Mouse (Mus musculus) lung, postnatal 0 days (tissue): Measurements from ENCODE around the gene Lgmn. TPM values are rescaled to one million over a fixed set of nuclear protein-coding genes. Genes with fewer than 3 reads are reported as not detected.

Experiments
- ATAC-seq: fragments of 200-750 bp; cut with Nextera tagmentation; 2 replicates; pipeline ENCODE4 v1.8.0; 2017; ENCODE audit warnings: moderate library complexity
- DNase-seq: peaks from one replicate; pipeline ENCODE4 v3.0.0-alpha.2; 2016; ENCODE audit warnings: low spot score
- H3K27ac ChIP-seq: fragments of 300-500 bp; sonication (generic); 2 replicates; pipeline ENCODE4 v1.5.1; 2014; ENCODE audit warnings: antibody characterized with exemption, mild to moderate bottlenecking, low read length, mixed read lengths
- H3K27me3 ChIP-seq: fragments of 300-500 bp; sonication (generic); replicated peaks from 2 replicates; pipeline ENCODE4 v1.6.1; 2014; ENCODE audit warnings: low read length, mixed read lengths; ENCODE audit not compliant: insufficient read depth
- H3K36me3 ChIP-seq: fragments of 300-500 bp; sonication (generic); 2 replicates; pipeline ENCODE4 v1.6.1; 2014; ENCODE audit warnings: low read length, mixed read lengths; ENCODE audit not compliant: insufficient read depth
- H3K4me1 ChIP-seq: fragments of 300-500 bp; sonication (generic); 2 replicates; pipeline ENCODE4 v1.6.1; 2014; ENCODE audit warnings: antibody characterized with exemption, low read depth, low read length, mixed read lengths; ENCODE audit not compliant: insufficient read depth
- H3K4me2 ChIP-seq: fragments of 300-500 bp; sonication (generic); replicated peaks from 2 replicates; pipeline ENCODE4 v1.6.1; 2014; ENCODE audit warnings: low read depth, mild to moderate bottlenecking, low read length, moderate library complexity, mixed read lengths
- H3K4me3 ChIP-seq: fragments of 300-500 bp; sonication (generic); 2 replicates; pipeline ENCODE4 v1.5.1; 2014; ENCODE audit warnings: low read depth, low read length
- H3K9ac ChIP-seq: fragments of 300-500 bp; sonication (generic); replicated peaks from 2 replicates; pipeline ENCODE4 v1.6.1; 2014; ENCODE audit warnings: low read depth, mild to moderate bottlenecking
- H3K9me3 ChIP-seq: fragments of 300-500 bp; sonication (generic); 2 replicates; pipeline ENCODE4 v1.6.1; 2016; ENCODE audit warnings: low read length, mixed read lengths
- CTCF ChIP-seq: IDR thresholded peaks from 2 replicates; pipeline ENCODE4 v1.5.1; 2016; ENCODE audit warnings: antibody characterized with exemption, mild to moderate bottlenecking
- EP300 ChIP-seq: IDR thresholded peaks from 2 replicates; pipeline ENCODE4 v1.6.1; 2016; ENCODE audit warnings: antibody characterized with exemption, mild to moderate bottlenecking, control low read depth
- WGBS: fragments of 180-500 bp; shearing (Covaris S2); extraction: QIAGEN DNeasy Blood & Tissue Kit; methylation state at CpG from one replicate; pipeline ENCODE4 v1.1.7; 2014; 5-methylcytosine and 5-hydroxymethylcytosine counted together
- polyA plus RNA-seq: library from polyadenylated mRNA; unstranded; fragments of >200 nt; fragmentation: Nextera tagmentation; extraction: Ambion mirVana; gene quantifications from 2 replicates; pipeline ENCODE4 v1.2.1, GENCODE M21; 2015

The Lgmn gene
- polyA plus RNA-seq, 1 experiment from 2014 or later, result 198 TPM

- TF ChIP-seq CTCF (no peak), EP300 (no peak)
- 87% methylated on average over 6 of the region's 6 CpGs for WGBS
- ATAC-seq, result no peak
Measured at GRCm38 (mm10) chr12:102414686-102415085, 24.9 kb downstream of the Lgmn start.

DNA sequence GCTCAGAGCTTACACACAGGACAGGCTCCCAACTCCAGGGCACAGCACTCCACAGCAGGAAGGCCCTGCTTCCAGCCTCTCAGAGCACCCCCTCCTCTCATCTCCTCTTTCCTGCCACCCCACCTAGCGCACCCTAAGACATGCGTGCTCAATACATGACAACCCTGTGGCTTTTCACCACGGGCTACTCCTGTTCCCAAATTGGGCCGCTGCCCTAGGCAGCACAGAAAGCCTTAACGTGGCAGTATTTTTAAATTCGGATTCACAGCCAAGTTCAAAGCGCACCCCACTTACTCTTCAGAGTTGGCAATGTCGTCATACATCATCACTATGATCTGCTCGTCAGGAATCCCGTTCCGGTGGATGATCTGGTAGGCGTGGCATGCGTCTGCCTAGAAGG, 26.4 kb downstream of the Lgmn start:
- no peaks in the 10 kb centered on the region for H3K9me3 ChIP-seq
- no peak overlapping the region for H3K27ac ChIP-seq
- DNase-seq (no peak), ATAC-seq (no peak)
- H3K27me3 ChIP-seq, result no peaks in the 10 kb centered on the region
- H3K4me3 ChIP-seq, result no peak overlapping the region
- H3K4me2 ChIP-seq, result no peak overlapping the region
- TF ChIP-seq CTCF (no peak), EP300 (no peak)
- H3K36me3 ChIP-seq, result no peaks in the 10 kb centered on the region
- 90% methylated on average over 13 of the region's 13 CpGs for WGBS
- H3K4me1 ChIP-seq, result no peaks in the 10 kb centered on the region
- no peak overlapping the region for H3K9ac ChIP-seq

More at GRCm38 (mm10) chr12:102414686-102415085, 24.9 kb downstream of the Lgmn start:
- Histone ChIP-seq H3K36me3 (no peaks in the 10 kb centered on the region), H3K9me3 (no peaks in the 10 kb centered on the region), H3K4me2 (no peak overlapping the region), H3K27me3 (no peaks in the 10 kb centered on the region), H3K27ac (no peak overlapping the region), H3K4me1 (peaks cover 2% of the 10 kb centered on the region; the same call in 1 of the 2 replicates), H3K4me3 (no peak overlapping the region), H3K9ac (no peak overlapping the region)
- no peak for DNase-seq

- Histone ChIP-seq H3K27me3 (no peaks in the 10 kb centered on the region), H3K27ac (no peak overlapping the region), H3K4me3 (no peak overlapping the region), H3K4me2 (no peak overlapping the region), H3K4me1 (peaks cover 4% of the 10 kb centered on the region; the same call in 1 of the 2 replicates), H3K9ac (no peak overlapping the region), H3K9me3 (no peaks in the 10 kb centered on the region), H3K36me3 (0 out of 2 replicates have a peak, but pooled peaks cover 21% of the 10 kb centered on the region)
- DNase-seq (no peak), ATAC-seq (no peak)
- TF ChIP-seq CTCF, result no peak
- TF ChIP-seq EP300, result no peak
- 71% methylated on average over 4 of the region's 4 CpGs for WGBS
Measured at GRCm38 (mm10) chr12:102398588-102398987, 41.0 kb downstream of the Lgmn start.

- Histone ChIP-seq H3K27ac (0 out of 2 replicates have a peak overlapping the region, but pooled peaks have one; percentile 23), H3K9ac (no peak overlapping the region; the same call in 1 of the 2 replicates), H3K9me3 (no peaks in the 10 kb centered on the region), H3K27me3 (no peaks in the 10 kb centered on the region), H3K4me1 (peaks cover 4% of the 10 kb centered on the region; the same call in 1 of the 2 replicates), H3K36me3 (0 out of 2 replicates have a peak, but pooled peaks cover 12% of the 10 kb centered on the region), H3K4me3 (no peak overlapping the region), H3K4me2 (no peak overlapping the region)
- 40% methylated on average over 19 of the region's 19 CpGs for WGBS
- TF ChIP-seq CTCF (no peak), EP300 (no peak)
- ATAC-seq, result peak; percentile 62
- peak; percentile 50 for DNase-seq
Measured at GRCm38 (mm10) chr12:102395998-102396991, 43.3 kb downstream of the Lgmn start.

DNA sequence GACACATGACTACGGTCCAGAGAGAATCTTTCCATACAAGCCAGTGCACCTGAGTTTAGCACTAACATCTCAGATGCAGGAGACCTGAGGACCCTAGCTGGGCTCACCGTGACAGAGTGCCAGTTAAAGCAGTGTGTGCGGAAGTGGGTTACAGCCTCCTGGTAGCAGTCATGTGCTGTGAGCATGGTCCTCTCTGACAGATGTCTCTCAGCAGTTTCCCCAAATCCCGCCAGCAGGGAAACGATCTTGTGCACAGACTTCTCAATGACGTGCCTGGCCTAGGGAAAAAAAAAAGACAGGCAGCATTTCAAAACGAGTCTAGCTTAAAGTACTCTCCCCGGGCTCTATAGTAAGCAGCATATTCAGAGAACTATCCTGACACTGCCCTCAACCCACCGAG, 44.1 kb downstream of the Lgmn start:
- no peak for TF ChIP-seq EP300
- no peak for TF ChIP-seq CTCF
- peaks cover 4% of the 10 kb centered on the region; the same call in 1 of the 2 replicates for H3K4me1 ChIP-seq

GRCm38 (mm10) chr12:102394496-102394895, 45.1 kb downstream of the Lgmn start:
- H3K27ac ChIP-seq, result no peak overlapping the region
- peaks cover 4% of the 10 kb centered on the region; the same call in 1 of the 2 replicates for H3K4me1 ChIP-seq
- DNase-seq (no peak), ATAC-seq (no peak)
- H3K4me2 ChIP-seq, result no peak overlapping the region
- WGBS, result 89% methylated on average over 7 of the region's 7 CpGs
- H3K4me3 ChIP-seq, result no peak overlapping the region
- peaks cover 18% of the 10 kb centered on the region; the same call in 1 of the 2 replicates for H3K36me3 ChIP-seq
- H3K9me3 ChIP-seq, result no peaks in the 10 kb centered on the region
- TF ChIP-seq EP300, result no peak
- no peak for TF ChIP-seq CTCF
- H3K9ac ChIP-seq, result no peak overlapping the region
- H3K27me3 ChIP-seq, result no peaks in the 10 kb centered on the region

More for the DNA sequence above, 44.1 kb downstream of the Lgmn start:
- Histone ChIP-seq H3K27ac (no peak overlapping the region), H3K36me3 (0 out of 2 replicates have a peak, but pooled peaks cover 9% of the 10 kb centered on the region), H3K4me2 (no peak overlapping the region), H3K27me3 (no peaks in the 10 kb centered on the region), H3K4me3 (no peak overlapping the region), H3K9ac (no peak overlapping the region), H3K9me3 (no peaks in the 10 kb centered on the region)
- DNase-seq (no peak), ATAC-seq (no peak)
- WGBS, result 70% methylated on average over 9 of the region's 9 CpGs
